Mouse (Mus musculus) liver, embryonic 14.5 days (tissue): ENCODE results near the gene Vmn1r210. TPM values are rescaled to one million over a fixed set of nuclear protein-coding genes. Genes with fewer than 3 reads are reported as not detected.
"Not testable (repeated sequence)": the region's sequence is repeated elsewhere in the genome, so short reads cannot be mapped to it uniquely, and the experiment has no call there.

Experiments
- ATAC-seq: fragments of 200-750 bp; cut with Nextera tagmentation; 2 replicates; pipeline ENCODE4 v1.8.0; 2017; ENCODE audit warnings: moderate number of reproducible peaks, mild to moderate bottlenecking, moderate library complexity; ENCODE audit not compliant: insufficient read depth
- DNase-seq, 3 experiments: peaks; one replicate each; pipeline ENCODE4 v3.0.0-alpha.2; 2012 to 2013; ENCODE audit warnings: low read depth in 3 of 3, low spot score in 3 of 3
- H3K27ac ChIP-seq: fragments of 300-500 bp; sonication (generic); 2 replicates; pipeline ENCODE4 v1.5.1; 2014; ENCODE audit warnings: moderate library complexity, mild to moderate bottlenecking, control low read depth, inconsistent platforms
- H3K27me3 ChIP-seq: fragments of 300-500 bp; sonication (generic); 2 replicates; pipeline ENCODE4 v1.6.1; 2014; ENCODE audit warnings: mild to moderate bottlenecking, low read length, moderate library complexity; ENCODE audit not compliant: control insufficient read depth, insufficient read depth
- H3K36me3 ChIP-seq: fragments of 300-500 bp; sonication (generic); replicated peaks from 2 replicates; pipeline ENCODE4 v1.6.1; 2014; ENCODE audit warnings: low read depth; ENCODE audit not compliant: control insufficient read depth, insufficient read depth
- H3K4me1 ChIP-seq, 2 experiments: fragments of 200-500 bp in 1 of 2; fragments of 300-500 bp in 1 of 2; sonication (generic) in 1 of 2; replicated peaks; 2 replicates each; pipeline ENCODE4 v1.6.1; 2012 to 2014; ENCODE audit warnings: antibody characterized with exemption in 1 of 2, inconsistent platforms in 1 of 2, low read length in 1 of 2; ENCODE audit not compliant: control insufficient read depth in 2 of 2, insufficient read depth in 2 of 2
- H3K4me2 ChIP-seq: fragments of 300-500 bp; sonication (generic); 2 replicates; pipeline ENCODE4 v1.6.1; 2014; ENCODE audit warnings: low read depth, mild to moderate bottlenecking, control low read depth, moderate library complexity
- H3K4me3 ChIP-seq, 2 experiments: fragments of 200-500 bp in 1 of 2; fragments of 300-500 bp in 1 of 2; sonication (generic) in 1 of 2; 2 replicates each; pipeline ENCODE4 v1.5.1; 2012 to 2014; ENCODE audit warnings: low read depth in 2 of 2, low read length in 2 of 2, mild to moderate bottlenecking in 2 of 2, control low read depth in 1 of 2, inconsistent platforms in 1 of 2, moderate library complexity in 1 of 2; ENCODE audit not compliant: insufficient read depth in 1 of 2
- H3K9ac ChIP-seq: fragments of 300-500 bp; sonication (generic); replicated peaks from 2 replicates; pipeline ENCODE4 v1.6.1; 2014; ENCODE audit warnings: mild to moderate bottlenecking, control low read depth, moderate library complexity
- H3K9me3 ChIP-seq: fragments of 300-500 bp; sonication (generic); 2 replicates; pipeline ENCODE4 v1.6.1; 2016; ENCODE audit warnings: low read length, mixed read lengths; ENCODE audit not compliant: control insufficient read depth
- WGBS: fragments of 180-500 bp; shearing (Covaris S2); extraction: QIAGEN DNeasy Blood & Tissue Kit; methylation state at CpG from one replicate; pipeline ENCODE4 v1.1.7; 2014; ENCODE audit not compliant: insufficient replicate concordance; 5-methylcytosine and 5-hydroxymethylcytosine counted together
- polyA plus RNA-seq, 2 experiments: library from polyadenylated mRNA; depleted of rRNA in 1 of 2; stranded (reverse) in 1 of 2; unstranded in 1 of 2; fragments of >200 nt; fragmentation: Nextera tagmentation in 1 of 2; extraction: Ambion mirVana in 1 of 2; gene quantifications; 2 replicates each; pipeline versions ENCODE4 v1.2.1 to v1.2.3; 2012 to 2014

Vmn1r210 gene
- polyA plus RNA-seq, 2 experiments, result not detected

DNA sequence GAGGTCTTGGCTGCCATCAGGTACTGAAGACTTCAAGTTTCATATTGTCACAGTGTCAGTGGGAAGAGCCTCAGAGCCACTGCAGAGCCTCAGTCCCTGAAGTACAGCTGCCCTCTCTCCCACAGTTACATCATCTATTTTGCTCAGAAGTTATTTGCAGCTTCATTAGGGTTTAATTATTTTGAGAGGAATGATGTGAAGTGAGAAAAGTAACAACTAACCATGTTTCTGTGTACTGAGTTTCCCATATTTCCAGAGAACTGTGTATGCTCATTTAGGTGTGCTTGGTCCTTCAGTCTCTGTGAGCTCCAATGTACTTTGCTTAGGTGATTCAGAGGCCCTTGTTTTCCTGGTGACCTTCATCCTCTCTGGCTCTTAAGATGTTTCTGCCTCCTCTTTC lies 21.6 kb downstream of the Vmn1r210 start, which contains the start of gene Vmn1r209:
Vmn1r209 (minus strand) TSS at position 101 of the 400 bp plus-strand sequence.
- H3K4me2 ChIP-seq, H3K27ac ChIP-seq, ATAC-seq, H3K9me3 ChIP-seq, H3K36me3 ChIP-seq, DNase-seq, H3K9ac ChIP-seq, H3K4me1 ChIP-seq, H3K27me3 ChIP-seq, H3K4me3 ChIP-seq: not testable (repeated sequence)

DNA sequence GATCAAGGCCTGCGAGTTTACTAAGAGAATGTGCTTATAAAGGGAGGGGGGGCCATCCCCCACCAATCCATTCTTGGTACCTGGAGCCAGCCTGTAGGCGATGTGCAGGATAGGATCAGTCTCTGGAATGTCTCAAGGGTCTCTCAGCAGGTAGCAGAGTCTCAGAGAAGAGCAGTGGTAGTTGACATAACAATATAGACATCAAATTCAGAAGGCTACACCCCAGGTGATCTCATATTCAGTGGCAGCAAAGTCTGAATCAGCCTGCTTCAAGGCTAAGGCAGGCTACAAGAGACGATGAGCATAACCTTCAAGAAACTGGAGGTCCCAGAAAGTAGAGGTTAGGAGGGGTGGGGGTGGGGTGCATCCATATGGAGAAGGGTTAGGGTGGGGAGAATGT lies 43.1 kb downstream of the Vmn1r210 start:
- not testable (repeated sequence) for H3K36me3 ChIP-seq, H3K4me2 ChIP-seq, H3K9ac ChIP-seq, H3K4me1 ChIP-seq, H3K4me3 ChIP-seq, H3K27me3 ChIP-seq, H3K9me3 ChIP-seq, H3K27ac ChIP-seq, DNase-seq, ATAC-seq
- 55% methylated on average over 3 of the region's 3 CpGs for WGBS

DNA sequence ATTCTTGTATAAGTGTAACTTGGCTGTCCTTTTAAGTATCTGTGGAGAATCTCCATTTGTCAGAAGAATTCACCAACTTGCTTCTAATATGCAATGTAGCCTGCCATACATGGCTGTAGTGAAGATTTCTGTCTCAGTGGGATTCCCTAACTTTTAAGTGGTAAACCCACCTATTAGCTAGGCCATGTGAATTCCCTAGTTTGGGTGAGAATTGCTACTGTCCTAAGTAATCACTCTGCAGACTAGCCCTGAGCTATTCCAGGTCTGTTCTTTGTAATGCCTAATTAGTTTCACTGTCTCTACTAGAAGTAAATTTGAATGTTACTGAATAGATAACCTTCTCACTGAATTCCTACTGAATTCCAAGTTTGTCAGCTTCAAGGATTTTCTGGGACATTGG lies 47.0 kb downstream of the Vmn1r210 start:
- not testable (repeated sequence) for H3K9ac ChIP-seq, H3K9me3 ChIP-seq, H3K4me3 ChIP-seq, DNase-seq, H3K27me3 ChIP-seq, H3K4me1 ChIP-seq, H3K4me2 ChIP-seq, H3K27ac ChIP-seq, H3K36me3 ChIP-seq, ATAC-seq

DNA sequence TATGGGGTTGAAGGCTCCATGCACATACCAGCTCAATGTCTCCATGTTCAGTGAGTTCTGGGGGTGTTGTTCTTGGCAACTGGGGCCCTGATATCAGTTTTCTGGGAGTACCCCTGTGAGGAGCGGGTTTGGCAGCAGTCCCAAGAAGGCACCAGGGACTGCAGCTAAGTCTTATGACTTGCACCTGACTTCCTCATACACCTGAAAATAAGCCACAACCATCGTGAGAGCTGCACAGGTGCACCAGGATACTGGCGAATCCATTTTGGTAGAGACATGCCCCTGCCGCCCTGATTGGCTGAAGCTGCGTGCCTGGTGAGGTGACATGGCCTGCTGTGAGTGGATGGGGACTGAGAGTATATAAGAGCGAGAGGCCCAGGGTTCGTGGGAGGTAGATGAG lies 53.8 kb downstream of the Vmn1r210 start, which contains the start of gene Vmn1r208:
Vmn1r208 (minus strand) TSS at position 101 of the 400 bp plus-strand sequence.
- ATAC-seq, H3K4me1 ChIP-seq, DNase-seq, H3K9ac ChIP-seq, H3K36me3 ChIP-seq, H3K27ac ChIP-seq, H3K27me3 ChIP-seq, H3K9me3 ChIP-seq, H3K4me2 ChIP-seq, H3K4me3 ChIP-seq: not testable (repeated sequence)
- WGBS, result no CpG with 5 or more reads among the region's 7 CpGs

Other genes starting within 250 kb of the Vmn1r210 start
- gene Vmn1r205, start 238.3 kb downstream of the Vmn1r210 start, polyA plus RNA-seq (2012; rRNA removed), result not detected in 2 replicates
- not detected in 2 replicates for gene Vmn1r205, start 238.3 kb downstream of the Vmn1r210 start, polyA plus RNA-seq (2014; fragmentation: Nextera tagmentation; extraction: Ambion mirVana)
- gene Vmn1r206, start 207.1 kb downstream of the Vmn1r210 start, polyA plus RNA-seq (2012; rRNA removed), result not detected in 2 replicates
- gene Vmn1r206, start 207.1 kb downstream of the Vmn1r210 start, polyA plus RNA-seq (2014; fragmentation: Nextera tagmentation; extraction: Ambion mirVana), result not detected in 2 replicates
- not detected in 2 replicates for gene Vmn1r207-ps, start 101.7 kb downstream of the Vmn1r210 start, polyA plus RNA-seq (2012; rRNA removed)
- gene Vmn1r207-ps, start 101.7 kb downstream of the Vmn1r210 start, polyA plus RNA-seq (2014; fragmentation: Nextera tagmentation; extraction: Ambion mirVana), result not detected in 2 replicates
- gene Vmn1r208, start 53.9 kb downstream of the Vmn1r210 start, polyA plus RNA-seq (2012; rRNA removed), result not detected in 2 replicates
- gene Vmn1r208, start 53.9 kb downstream of the Vmn1r210 start, polyA plus RNA-seq (2014; fragmentation: Nextera tagmentation; extraction: Ambion mirVana), result not detected in 2 replicates
- gene Vmn1r209, start 21.7 kb downstream of the Vmn1r210 start, polyA plus RNA-seq (2012; rRNA removed), result not detected in 2 replicates
- not detected in 2 replicates for gene Vmn1r209, start 21.7 kb downstream of the Vmn1r210 start, polyA plus RNA-seq (2014; fragmentation: Nextera tagmentation; extraction: Ambion mirVana)
- not detected in 2 replicates for gene Vmn1r211, start 26.2 kb upstream of the Vmn1r210 start, polyA plus RNA-seq (2012; rRNA removed)
- gene Vmn1r211, start 26.2 kb upstream of the Vmn1r210 start, polyA plus RNA-seq (2014; fragmentation: Nextera tagmentation; extraction: Ambion mirVana), result not detected in 2 replicates
- gene Vmn1r212, start 52.9 kb upstream of the Vmn1r210 start, polyA plus RNA-seq (2012; rRNA removed), result not detected in 2 replicates
- gene Vmn1r212, start 52.9 kb upstream of the Vmn1r210 start, polyA plus RNA-seq (2014; fragmentation: Nextera tagmentation; extraction: Ambion mirVana), result not detected in 2 replicates
- gene Vmn1r213, start 176.3 kb upstream of the Vmn1r210 start, polyA plus RNA-seq (2012; rRNA removed), result not detected in 2 replicates
- not detected in 2 replicates for gene Vmn1r213, start 176.3 kb upstream of the Vmn1r210 start, polyA plus RNA-seq (2014; fragmentation: Nextera tagmentation; extraction: Ambion mirVana)
- not detected in 2 replicates for gene Vmn1r214, start 199.1 kb upstream of the Vmn1r210 start, polyA plus RNA-seq (2012; rRNA removed)
- not detected in 2 replicates for gene Vmn1r214, start 199.1 kb upstream of the Vmn1r210 start, polyA plus RNA-seq (2014; fragmentation: Nextera tagmentation; extraction: Ambion mirVana)
- not detected in 2 replicates for gene Vmn1r215, start 236.7 kb upstream of the Vmn1r210 start, polyA plus RNA-seq (2012; rRNA removed)
- not detected in 2 replicates for gene Vmn1r215, start 236.7 kb upstream of the Vmn1r210 start, polyA plus RNA-seq (2014; fragmentation: Nextera tagmentation; extraction: Ambion mirVana)